Mouse (Mus musculus) neural tube, embryonic 15.5 days (tissue): Measurements from ENCODE around the gene Prkar1a. TPM values are rescaled to one million over a fixed set of nuclear protein-coding genes. Genes with fewer than 3 reads are reported as not detected.
A peak's percentile ranks its signal among the peaks of the same experiment; 100 is the strongest.
"Not testable (repeated sequence)": the region's sequence is repeated elsewhere in the genome, so short reads cannot be mapped to it uniquely, and the experiment has no call there.

Experiments used
- ATAC-seq: fragments of 200-750 bp; cut with Nextera tagmentation; 2 replicates; pipeline ENCODE4 v1.8.0; 2017; ENCODE audit warnings: mild to moderate bottlenecking, moderate TSS enrichment, moderate library complexity; ENCODE audit not compliant: low FRiP score
- H3K27ac ChIP-seq: fragments of 300-500 bp; sonication (generic); replicated peaks from 2 replicates; pipeline ENCODE4 v1.5.1; 2015; ENCODE audit warnings: mild to moderate bottlenecking, inconsistent platforms
- H3K27me3 ChIP-seq: fragments of 300-500 bp; sonication (generic); replicated peaks from 2 replicates; pipeline ENCODE4 v1.6.1; 2015; ENCODE audit warnings: inconsistent platforms
- H3K36me3 ChIP-seq: fragments of 300-500 bp; sonication (generic); 2 replicates; pipeline ENCODE4 v1.6.1; 2015; ENCODE audit warnings: inconsistent platforms
- H3K4me1 ChIP-seq: fragments of 300-500 bp; sonication (generic); 2 replicates; pipeline ENCODE4 v1.6.1; 2015; ENCODE audit warnings: inconsistent platforms
- H3K4me2 ChIP-seq: fragments of 300-500 bp; sonication (generic); 2 replicates; pipeline ENCODE4 v1.6.1; 2015; ENCODE audit warnings: inconsistent platforms, mild to moderate bottlenecking, moderate library complexity
- H3K4me3 ChIP-seq: fragments of 300-500 bp; sonication (generic); replicated peaks from 2 replicates; pipeline ENCODE4 v1.5.1; 2015; ENCODE audit warnings: mild to moderate bottlenecking, inconsistent platforms
- H3K9ac ChIP-seq: fragments of 300-500 bp; sonication (generic); replicated peaks from 2 replicates; pipeline ENCODE4 v1.6.1; 2015; ENCODE audit warnings: mild to moderate bottlenecking, inconsistent platforms
- H3K9me3 ChIP-seq: fragments of 300-500 bp; sonication (generic); replicated peaks from 2 replicates; pipeline ENCODE4 v1.6.1; 2016; ENCODE audit warnings: inconsistent platforms
- WGBS: fragments of 180-500 bp; shearing (Covaris S2); methylation state at CpG from one replicate; pipeline ENCODE4 v1.1.7; 2015; ENCODE audit warnings: mixed read lengths; 5-methylcytosine and 5-hydroxymethylcytosine counted together
- polyA plus RNA-seq: library from polyadenylated mRNA; unstranded; fragments of >200 nt; fragmentation: Nextera tagmentation; extraction: Ambion mirVana; gene quantifications from 2 replicates; pipeline ENCODE4 v1.2.1, GENCODE M21; 2015

Prkar1a gene
- polyA plus RNA-seq, 1 experiment from 2014 or later: 451 TPM

- H3K4me1 ChIP-seq: peaks cover 52% of the 10 kb centered on the region
- H3K4me3 ChIP-seq: peak overlapping the region; percentile 89
- peak overlapping the region; percentile 96 for H3K9ac ChIP-seq
- no peaks in the 10 kb centered on the region for H3K27me3 ChIP-seq
- 0 out of 2 replicates have a peak, but pooled peaks cover 9% of the 10 kb centered on the region for H3K36me3 ChIP-seq
- peak overlapping the region; percentile 85 for H3K4me2 ChIP-seq
- H3K9me3 ChIP-seq: no peaks in the 10 kb centered on the region
- under 1% methylated on average over 31 of the region's 31 CpGs for WGBS
- H3K27ac ChIP-seq: peak overlapping the region; percentile 98
- peak; percentile 87 for ATAC-seq
Measured at GRCm38 (mm10) chr11:109649975-109650701, 933 bp downstream of the Prkar1a start.

- H3K27ac ChIP-seq: peak overlapping the region; percentile 98
- peak; percentile 93 for ATAC-seq
- peaks cover 16% of the 10 kb centered on the region; the same call in 1 of the 2 replicates for H3K36me3 ChIP-seq
- peak overlapping the region; percentile 96 for H3K9ac ChIP-seq
- no peaks in the 10 kb centered on the region for H3K27me3 ChIP-seq
- H3K4me2 ChIP-seq: peak overlapping the region; percentile 85
- H3K4me3 ChIP-seq: peak overlapping the region; percentile 89
- under 1% methylated on average over 61 of the region's 90 CpGs for WGBS
- H3K4me1 ChIP-seq: peaks cover 55% of the 10 kb centered on the region
- H3K9me3 ChIP-seq: no peaks in the 10 kb centered on the region
Measured at GRCm38 (mm10) chr11:109650788-109651565, 1.8 kb downstream of the Prkar1a start.

GRCm38 (mm10) chr11:109651566-109652024 is 2.4 kb downstream of the Prkar1a start:
- Histone ChIP-seq H3K27ac (peak overlapping the region; percentile 98), H3K4me2 (peak overlapping the region; percentile 85), H3K9ac (peak overlapping the region; percentile 96), H3K4me3 (peak overlapping the region; percentile 89), H3K9me3 (no peaks in the 10 kb centered on the region), H3K27me3 (no peaks in the 10 kb centered on the region), H3K36me3 (peaks cover 22% of the 10 kb centered on the region), H3K4me1 (peaks cover 58% of the 10 kb centered on the region)
- ATAC-seq: no peak
- WGBS: under 1% methylated on average over 21 of the region's 21 CpGs

- Histone ChIP-seq H3K4me1 (peaks cover 59% of the 10 kb centered on the region), H3K27ac (no peak overlapping the region), H3K9ac (peak overlapping the region; percentile 96), H3K4me2 (peak overlapping the region; percentile 85), H3K4me3 (peak overlapping the region; percentile 89), H3K36me3 (peaks cover 29% of the 10 kb centered on the region), H3K9me3 (no peaks in the 10 kb centered on the region), H3K27me3 (no peaks in the 10 kb centered on the region)
- 63% methylated on average over 6 of the region's 6 CpGs for WGBS
- no peak for ATAC-seq
Measured at GRCm38 (mm10) chr11:109652505-109652904, 3.3 kb downstream of the Prkar1a start.

- no peaks in the 10 kb centered on the region for H3K27me3 ChIP-seq
- H3K4me1 ChIP-seq: peaks cover 53% of the 10 kb centered on the region
- no peak overlapping the region for H3K27ac ChIP-seq
- ATAC-seq: no peak
- peaks cover 29% of the 10 kb centered on the region for H3K36me3 ChIP-seq
- H3K9me3 ChIP-seq: no peaks in the 10 kb centered on the region
- H3K4me3 ChIP-seq: peak overlapping the region; percentile 12; the same call in 1 of the 2 replicates
- WGBS: 70% methylated on average over 8 of the region's 8 CpGs
- peak overlapping the region; percentile 5; the same call in 1 of the 2 replicates for H3K9ac ChIP-seq
- peak overlapping the region; percentile 85 for H3K4me2 ChIP-seq
Measured at GRCm38 (mm10) chr11:109653201-109653600, 4.0 kb downstream of the Prkar1a start.

- Histone ChIP-seq H3K27ac (no peak overlapping the region), H3K27me3 (no peaks in the 10 kb centered on the region), H3K36me3 (peaks cover 29% of the 10 kb centered on the region), H3K4me2 (no peak overlapping the region), H3K4me1 (peaks cover 40% of the 10 kb centered on the region), H3K9ac (no peak overlapping the region), H3K9me3 (no peaks in the 10 kb centered on the region), H3K4me3 (no peak overlapping the region)
- 92% methylated on average over 6 of the region's 6 CpGs for WGBS
- no peak for ATAC-seq
Measured at GRCm38 (mm10) chr11:109654581-109654980, 5.4 kb downstream of the Prkar1a start.

- no peak overlapping the region for H3K4me3 ChIP-seq
- ATAC-seq: no peak
- H3K36me3 ChIP-seq: peaks cover 46% of the 10 kb centered on the region
- no peak overlapping the region for H3K27ac ChIP-seq
- H3K4me1 ChIP-seq: peaks cover 35% of the 10 kb centered on the region
- H3K9ac ChIP-seq: no peak overlapping the region
- H3K4me2 ChIP-seq: no peak overlapping the region
- H3K9me3 ChIP-seq: no peaks in the 10 kb centered on the region
- no peaks in the 10 kb centered on the region for H3K27me3 ChIP-seq
- WGBS: 95% methylated on average over 7 of the region's 7 CpGs
Measured at GRCm38 (mm10) chr11:109656232-109656631, 7.0 kb downstream of the Prkar1a start.

- H3K36me3 ChIP-seq: peaks cover 71% of the 10 kb centered on the region
- not testable (repeated sequence) for H3K9me3 ChIP-seq, H3K27ac ChIP-seq, H3K9ac ChIP-seq, ATAC-seq, H3K4me1 ChIP-seq, H3K4me2 ChIP-seq, H3K4me3 ChIP-seq, H3K27me3 ChIP-seq
- 90% methylated on average over 8 of the region's 8 CpGs for WGBS
Measured at GRCm38 (mm10) chr11:109660526-109660925, 11.3 kb downstream of the Prkar1a start.

GRCm38 (mm10) chr11:109664293-109664692 is 15.1 kb downstream of the Prkar1a start:
- ATAC-seq: no peak
- Histone ChIP-seq H3K27me3 (no peaks in the 10 kb centered on the region), H3K27ac (no peak overlapping the region), H3K36me3 (peaks cover 88% of the 10 kb centered on the region), H3K9ac (no peak overlapping the region), H3K9me3 (no peaks in the 10 kb centered on the region), H3K4me3 (no peak overlapping the region), H3K4me2 (no peak overlapping the region), H3K4me1 (no peaks in the 10 kb centered on the region)
- WGBS: 84% methylated on average over 13 of the region's 13 CpGs

GRCm38 (mm10) chr11:109665424-109665823 is 16.2 kb downstream of the Prkar1a start:
- Histone ChIP-seq H3K9me3 (no peaks in the 10 kb centered on the region), H3K4me2 (no peak overlapping the region), H3K27me3 (no peaks in the 10 kb centered on the region), H3K9ac (no peak overlapping the region), H3K36me3 (peaks cover 86% of the 10 kb centered on the region), H3K4me1 (no peaks in the 10 kb centered on the region), H3K4me3 (no peak overlapping the region), H3K27ac (no peak overlapping the region)
- ATAC-seq: no peak
- 90% methylated on average over 6 of the region's 6 CpGs for WGBS

GRCm38 (mm10) chr11:109666411-109666810 is 17.2 kb downstream of the Prkar1a start:
- no peak overlapping the region for H3K4me2 ChIP-seq
- H3K36me3 ChIP-seq: peaks cover 76% of the 10 kb centered on the region
- no peak overlapping the region for H3K27ac ChIP-seq
- no peak overlapping the region for H3K9ac ChIP-seq
- no peak for ATAC-seq
- H3K4me3 ChIP-seq: no peak overlapping the region
- WGBS: 95% methylated on average over 13 of the region's 13 CpGs
- H3K4me1 ChIP-seq: peaks cover 4% of the 10 kb centered on the region; the same call in 1 of the 2 replicates
- H3K9me3 ChIP-seq: no peaks in the 10 kb centered on the region
- no peaks in the 10 kb centered on the region for H3K27me3 ChIP-seq
